Mouse (Mus musculus): ENCODE data around the gene Olfr374.

The Olfr374 gene

DNA sequence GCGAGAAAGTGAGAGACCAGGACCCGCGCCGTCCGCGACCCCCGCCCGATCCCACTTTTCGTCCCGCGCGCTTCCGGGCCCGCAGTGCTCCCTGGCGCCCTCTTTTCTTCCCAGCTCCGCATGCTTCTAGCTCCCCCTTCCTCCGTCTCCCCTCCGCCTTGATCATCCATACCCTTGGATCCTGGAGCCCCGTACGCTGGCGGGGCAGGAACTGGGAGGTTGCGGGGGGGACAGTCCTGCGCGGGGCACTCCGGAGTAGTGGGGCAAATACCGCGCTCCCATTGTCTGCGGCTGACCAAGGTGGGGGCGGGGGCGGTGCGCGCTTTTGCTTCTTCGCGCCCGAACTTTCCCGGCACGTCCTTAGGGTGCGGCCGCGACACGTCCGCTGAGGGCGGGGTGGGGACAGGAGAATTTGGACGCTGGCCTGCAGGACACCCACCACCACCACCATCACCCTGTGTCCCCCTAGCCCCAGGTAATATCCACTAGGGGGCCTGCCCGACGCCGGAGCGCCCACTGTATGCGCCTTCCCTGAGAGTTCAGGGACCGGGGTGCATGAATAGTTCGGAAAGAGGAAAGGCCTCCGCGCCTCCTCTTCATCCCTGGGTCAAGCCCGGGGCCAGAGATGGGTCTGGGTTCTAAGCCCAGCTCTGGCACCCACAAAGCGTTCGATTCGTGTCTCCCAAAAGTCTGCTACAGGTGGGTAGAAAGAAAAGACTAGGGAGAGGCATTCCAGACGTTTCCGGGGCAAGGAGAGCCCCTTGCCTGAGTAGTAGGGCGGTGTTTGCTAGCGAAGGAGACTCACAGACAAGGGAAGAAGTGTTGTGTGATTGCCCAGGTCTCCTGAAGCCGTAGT is 28.8 kb downstream of the Olfr374 start:
- DNase-seq (ENCODE audit: low read depth, low spot score): no peak

GRCm38 (mm10) chr8:72136302-72136978 is 29.6 kb downstream of the Olfr374 start:
- DNase-seq (ENCODE audit: low read depth, low spot score): peak; percentile 90

DNA sequence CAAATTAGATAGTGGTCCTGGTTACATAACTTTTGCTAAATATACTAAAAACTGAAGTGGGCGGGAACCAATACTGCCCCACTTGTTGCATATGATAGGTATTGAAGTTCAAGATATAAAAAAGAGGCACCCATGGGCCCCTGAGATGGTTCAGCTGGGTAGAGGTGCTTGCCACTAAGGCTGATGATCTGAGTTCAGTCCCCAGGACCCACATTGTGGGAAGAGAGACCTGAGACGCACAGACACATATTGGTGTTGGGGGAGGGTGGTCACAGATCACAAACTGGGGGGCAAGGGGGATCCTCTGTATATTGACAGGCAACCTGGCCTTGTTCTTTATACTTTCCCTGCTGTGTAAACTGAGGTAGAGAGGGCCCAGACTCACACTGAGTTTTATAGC is 30.6 kb downstream of the Olfr374 start:
- no peak for DNase-seq (ENCODE audit: low read depth, low spot score)

DNA sequence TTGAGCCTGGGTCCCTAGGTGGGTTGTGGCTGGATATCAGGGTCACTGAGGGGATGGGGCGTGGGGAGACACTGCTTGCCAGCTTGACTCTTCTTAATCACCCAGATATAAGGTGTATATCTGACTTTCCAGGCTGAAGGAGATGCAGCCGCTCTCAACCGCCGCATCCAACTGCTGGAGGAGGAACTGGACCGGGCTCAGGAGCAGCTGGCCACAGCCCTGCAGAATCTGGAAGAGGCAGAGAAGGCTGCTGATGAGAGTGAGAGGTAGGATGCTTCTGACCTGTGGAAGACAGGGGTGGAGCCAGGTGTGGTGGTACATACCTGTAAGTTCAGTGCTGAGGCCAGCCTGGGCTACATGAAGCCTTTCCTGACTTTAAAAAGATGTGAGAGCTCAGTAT is 31.6 kb downstream of the Olfr374 start:
- no peak for DNase-seq (ENCODE audit: low read depth, low spot score)

DNA sequence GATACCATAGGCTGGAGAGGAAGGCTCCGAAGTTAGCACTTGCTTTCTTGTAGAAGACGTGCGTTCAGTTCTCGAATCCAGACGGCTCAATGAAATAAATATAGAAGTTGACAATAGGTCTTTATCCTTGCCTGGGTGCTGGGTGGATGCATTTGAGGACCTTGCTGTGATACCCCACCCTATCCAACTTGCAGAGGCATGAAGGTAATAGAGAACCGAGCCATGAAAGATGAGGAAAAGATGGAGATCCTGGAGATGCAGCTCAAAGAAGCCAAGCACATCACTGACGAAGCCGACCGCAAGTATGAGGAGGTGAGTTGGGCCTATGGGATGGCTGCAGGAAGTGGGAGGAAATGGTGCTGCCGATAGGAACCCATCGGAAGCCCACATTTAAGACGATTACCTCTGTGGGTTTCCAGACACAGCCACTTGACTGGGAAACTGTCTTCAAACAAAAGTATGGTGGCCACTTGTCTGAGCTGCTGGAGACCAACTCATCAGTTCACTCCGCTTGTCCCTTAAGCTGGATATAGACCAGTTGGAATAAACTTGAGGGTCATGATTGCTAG is 36.5 kb downstream of the Olfr374 start:
- no peak for DNase-seq (ENCODE audit: low read depth, low spot score)

- no peak for DNase-seq (ENCODE audit: low read depth, low spot score)
Observed at GRCm38 (mm10) chr8:72144345-72144975, 37.6 kb downstream of the Olfr374 start.

DNA sequence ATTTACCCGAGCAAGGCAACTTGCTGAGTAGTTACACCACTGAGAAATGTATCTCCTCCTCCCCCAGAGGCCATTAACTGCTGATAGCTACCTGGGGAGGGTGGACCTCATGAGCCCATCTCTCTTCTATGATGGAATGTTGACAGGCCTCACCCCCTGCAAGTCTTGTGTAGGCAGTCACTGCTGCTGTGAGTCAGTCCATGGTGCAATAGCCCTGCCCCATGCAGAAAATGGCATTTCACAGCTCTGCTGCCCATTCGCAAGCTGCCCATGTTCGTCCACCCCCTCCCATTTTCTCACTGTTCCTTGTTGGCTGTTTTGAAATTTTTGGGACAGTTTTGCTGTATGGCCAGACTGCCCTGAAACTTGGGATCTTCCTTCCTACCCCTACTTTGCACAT is 38.7 kb downstream of the Olfr374 start:
- DNase-seq (ENCODE audit: low read depth, low spot score): no peak

DNA sequence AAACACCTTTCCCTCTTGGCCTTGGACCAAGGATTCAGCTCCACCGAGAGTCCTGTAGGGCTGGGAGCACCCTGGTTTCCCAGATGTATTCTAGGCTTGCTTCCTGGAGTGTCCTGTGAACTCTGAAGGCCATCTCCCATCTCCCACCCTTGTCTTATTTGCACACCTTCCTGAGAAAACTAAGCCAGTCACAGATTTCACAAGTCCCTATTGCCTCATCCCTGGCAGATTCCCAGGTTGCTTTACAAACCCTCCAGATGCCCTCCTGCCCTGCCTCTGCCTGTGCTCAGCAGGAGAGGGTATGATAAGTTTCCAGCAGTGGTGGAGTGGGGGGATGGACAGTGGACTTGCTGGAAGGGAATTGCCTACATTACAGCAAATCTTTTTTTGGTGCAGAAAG is 39.2 kb downstream of the Olfr374 start:
- DNase-seq (ENCODE audit: low read depth, low spot score): no peak

- DNase-seq (ENCODE audit: low read depth, low spot score): no peak
Observed at GRCm38 (mm10) chr8:72146556-72146955, 39.7 kb downstream of the Olfr374 start.

- no peak for DNase-seq (ENCODE audit: low read depth, low spot score)
Observed at GRCm38 (mm10) chr8:72147266-72147665, 40.4 kb downstream of the Olfr374 start.

DNA sequence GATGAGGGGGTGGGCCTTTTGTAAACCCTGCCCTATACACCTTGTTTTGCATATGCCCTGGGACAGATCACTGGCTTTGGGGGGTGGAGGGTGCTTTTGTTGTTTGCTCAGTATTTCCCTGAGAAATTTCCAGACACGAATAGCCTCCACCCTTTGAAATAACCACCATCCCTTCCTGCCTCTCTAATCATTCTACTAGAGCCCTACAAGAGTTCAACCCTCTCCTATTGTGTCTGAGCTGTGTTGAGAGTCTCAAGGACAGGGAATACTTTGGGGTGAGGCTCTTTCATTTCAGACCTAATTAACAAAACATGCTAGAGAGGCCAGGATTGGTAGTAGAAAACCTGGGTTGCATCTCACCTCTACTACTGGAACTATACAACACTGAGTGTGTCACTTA is 42.2 kb downstream of the Olfr374 start:
- DNase-seq (ENCODE audit: low read depth, low spot score): no peak

DNA sequence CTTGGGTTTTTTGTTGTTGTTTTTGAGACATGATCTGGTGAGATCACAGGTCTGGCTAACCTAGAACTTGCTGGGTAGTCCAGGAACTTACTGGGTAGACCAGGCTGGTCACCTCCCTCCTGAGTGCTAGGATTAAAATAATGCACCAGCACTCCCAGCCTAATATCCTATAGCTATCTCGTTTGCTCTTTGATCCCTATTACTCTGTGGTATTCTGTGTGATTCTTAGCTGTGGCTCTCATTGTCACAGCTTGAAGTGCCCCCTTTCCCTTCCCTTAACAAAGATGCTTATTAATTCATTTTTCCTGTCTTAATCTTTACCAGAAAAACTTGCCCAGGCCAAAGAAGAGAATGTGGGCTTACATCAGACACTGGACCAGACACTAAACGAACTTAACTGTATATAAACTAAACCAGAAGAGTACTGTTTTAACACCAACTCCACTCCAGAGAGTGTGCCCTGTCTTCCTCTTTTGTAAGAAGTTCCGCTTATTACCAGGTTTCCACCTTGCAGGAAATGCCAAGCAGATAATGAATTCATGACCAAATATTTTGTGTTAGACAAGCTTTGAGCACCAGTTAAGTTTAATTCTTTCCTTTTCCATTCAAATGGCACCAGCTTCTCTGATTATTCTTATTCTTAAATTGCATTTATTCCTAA is 44.7 kb downstream of the Olfr374 start:
- DNase-seq (ENCODE audit: low read depth, low spot score): no peak

DNA sequence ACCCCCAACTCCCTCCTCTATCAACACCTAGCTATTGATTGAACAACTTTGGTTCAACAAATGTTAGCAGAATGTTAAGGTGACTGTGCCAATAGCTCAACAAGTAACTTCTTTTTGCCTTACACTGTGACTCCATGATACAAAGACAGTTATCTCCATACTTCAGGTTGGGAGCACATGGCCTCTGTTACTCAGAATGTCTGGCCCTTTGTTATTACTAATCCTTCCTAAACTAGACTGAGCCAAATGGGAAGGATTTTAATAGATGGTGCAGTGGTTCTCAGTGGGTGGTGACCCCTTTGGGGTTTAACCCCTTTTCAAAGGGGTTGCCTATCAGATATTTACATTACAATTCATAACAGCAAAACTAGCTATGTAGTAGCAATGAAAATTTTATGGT is 46.5 kb downstream of the Olfr374 start:
- no peak for DNase-seq (ENCODE audit: low read depth, low spot score)

- no peak for DNase-seq (ENCODE audit: low read depth, low spot score)
Observed at GRCm38 (mm10) chr8:72158096-72158495, 51.3 kb downstream of the Olfr374 start.

DNA sequence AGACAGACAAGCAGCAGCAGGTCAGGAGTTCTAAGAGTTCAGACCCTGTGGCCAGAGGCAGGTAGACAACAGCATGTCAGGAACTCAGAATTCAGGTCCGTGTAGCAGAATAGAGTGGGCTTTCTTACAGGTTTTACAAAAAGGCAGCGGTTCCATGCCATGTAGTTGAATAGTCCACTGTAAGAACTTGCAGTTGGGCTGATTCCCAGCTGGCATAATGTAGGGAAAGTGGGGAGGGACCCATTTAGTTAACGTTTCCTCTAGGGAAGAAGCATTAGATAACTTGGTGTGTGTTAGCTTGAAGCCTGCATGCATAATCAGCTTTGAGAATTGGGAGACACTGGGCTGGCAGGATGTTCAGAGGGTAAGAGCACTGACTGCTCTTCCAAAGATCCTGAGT is 51.9 kb downstream of the Olfr374 start:
- DNase-seq (ENCODE audit: low read depth, low spot score): no peak

DNA sequence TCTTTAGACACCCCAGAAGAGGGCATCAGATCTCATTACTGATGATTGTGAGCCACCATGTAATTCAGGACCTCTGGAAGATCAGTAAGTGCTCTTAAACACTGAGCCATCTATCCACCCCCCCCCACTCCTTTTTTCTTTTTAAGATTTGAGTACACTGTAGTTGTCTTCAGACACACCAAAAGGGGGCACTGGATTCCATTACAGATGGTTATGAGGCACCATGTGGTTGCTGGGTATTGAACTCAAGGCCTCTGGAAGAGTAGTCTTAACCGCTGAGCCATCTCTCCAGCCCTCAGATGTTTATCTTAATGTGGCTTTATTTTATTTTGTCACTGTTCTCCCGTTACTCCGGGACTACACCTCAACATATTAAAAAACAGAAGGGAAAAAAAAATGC is 53.2 kb downstream of the Olfr374 start:
- no peak for DNase-seq (ENCODE audit: low read depth, low spot score)

DNA sequence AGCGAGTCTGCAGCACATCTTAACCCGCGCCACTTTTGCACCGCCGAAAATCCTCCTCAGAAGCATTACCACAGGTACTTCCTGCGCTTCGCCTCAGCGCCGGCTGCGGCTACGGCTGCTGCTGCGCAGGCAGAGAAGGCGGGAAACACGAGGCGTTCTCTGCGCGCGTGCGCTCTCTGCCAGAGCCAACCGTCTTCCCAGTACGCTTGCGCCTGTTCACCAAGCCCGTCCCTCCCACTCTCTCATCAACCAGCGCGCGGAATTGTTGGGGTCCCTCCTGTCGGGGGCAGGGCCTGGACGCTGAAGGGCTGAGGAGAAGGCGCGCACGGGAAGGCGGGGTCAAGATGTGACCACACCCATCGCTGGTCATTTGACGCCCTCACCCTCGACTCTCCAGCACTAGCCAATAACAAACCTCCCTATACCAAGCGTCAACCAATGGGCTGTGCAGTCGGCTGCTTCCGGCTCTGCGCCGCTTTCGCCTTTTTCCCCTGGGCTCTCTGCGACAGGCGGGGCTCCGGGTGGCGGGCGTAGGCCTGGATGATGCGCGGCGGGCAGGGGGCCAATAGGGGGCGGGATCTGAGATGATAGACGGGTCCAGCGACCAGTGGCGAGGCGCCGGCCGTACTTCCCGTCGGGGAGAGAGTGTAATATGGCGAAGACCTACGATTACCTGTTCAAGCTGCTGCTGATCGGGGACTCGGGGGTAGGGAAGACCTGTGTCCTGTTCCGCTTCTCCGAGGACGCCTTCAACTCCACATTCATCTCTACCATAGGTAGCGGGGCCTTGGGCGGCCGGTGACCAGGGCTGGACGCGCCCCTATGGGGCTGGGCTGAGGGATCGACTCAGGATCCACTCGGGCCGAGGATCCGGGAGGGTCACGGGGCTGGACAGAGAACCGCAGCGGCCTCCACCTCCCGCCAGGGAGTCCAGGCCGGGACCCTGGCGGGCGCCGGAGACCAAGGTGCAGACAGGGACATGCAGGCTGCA is 54.2 kb downstream of the Olfr374 start, which contains the start of gene Rab8a:
Gene Rab8a (plus strand): TSS at position 494 of the 991 bp plus-strand sequence.
- DNase-seq (ENCODE audit: low read depth, low spot score): peak; percentile 100

DNA sequence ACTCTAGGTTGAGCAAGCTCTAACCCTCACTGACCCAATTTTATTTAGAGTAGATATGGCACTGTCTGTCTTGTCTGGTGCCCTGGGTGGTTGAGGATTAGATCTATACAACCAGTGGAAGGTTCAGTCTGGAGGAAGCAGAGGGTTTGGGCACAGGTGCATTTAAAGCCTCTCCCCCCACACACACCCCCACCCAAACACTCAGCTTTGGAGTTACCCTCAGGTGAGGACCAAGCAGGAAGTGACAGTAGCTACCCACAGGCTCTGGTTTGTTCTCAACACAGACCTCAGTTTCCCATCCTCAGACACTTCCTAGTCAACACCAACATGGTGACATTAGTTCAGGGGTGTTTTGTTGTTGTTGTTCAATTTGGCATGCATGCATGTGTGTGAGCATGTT is 56.0 kb downstream of the Olfr374 start:
- DNase-seq (ENCODE audit: low read depth, low spot score): no peak
